Comparison of ENCODE assay signal across 25 mouse cellular contexts in genomic region chr14:23509792-23510191, GRCm38 (mm10).
"Had no signal": no experiment of that assay in that cellular context is flagged by ENCODE, and none has a peak within 500 bp of the region (broad histone marks: within the 10 kb centered on the region; RNA-seq: fewer than 3 reads in every experiment).

No protein-coding gene starts in this region.

- H3K9ac ChIP-seq: heart, embryonic 12.5 days; hindbrain, embryonic 14.5 days; kidney, embryonic 15.5 days; limb, embryonic 12.5 days; liver, embryonic 13.5 days; liver, embryonic 15.5 days had no signal

- H3K4me3 ChIP-seq: gastrocnemius, adult 2 months; heart, embryonic 10.5 days; heart, embryonic 12.5 days; kidney, embryonic 15.5 days; left cerebral cortex, adult 2 months; limb, embryonic 10.5 days; limb, embryonic 12.5 days; liver, embryonic 13.5 days; liver, embryonic 15.5 days had no signal

- H3K4me2 ChIP-seq: heart, embryonic 12.5 days; hindbrain, embryonic 14.5 days; kidney, embryonic 15.5 days; limb, embryonic 12.5 days; liver, embryonic 11.5 days; liver, embryonic 13.5 days; liver, embryonic 15.5 days had no signal

- ATAC-seq: hindbrain, embryonic 16.5 days; inflammation-experienced regulatory T-cells, adult 6 months had no signal

- H3K36me3 ChIP-seq: heart, embryonic 10.5 days; heart, embryonic 12.5 days; kidney, embryonic 15.5 days; limb, embryonic 10.5 days; limb, embryonic 12.5 days; liver, embryonic 13.5 days; liver, embryonic 15.5 days had no signal

- H3K4me1 ChIP-seq: heart, embryonic 10.5 days; heart, embryonic 12.5 days; kidney, embryonic 15.5 days; limb, embryonic 10.5 days; limb, embryonic 12.5 days; liver, embryonic 13.5 days; liver, embryonic 15.5 days had no signal

- H3K27me3 ChIP-seq: heart, embryonic 12.5 days; kidney, embryonic 15.5 days; limb, embryonic 12.5 days; liver, embryonic 13.5 days; liver, embryonic 15.5 days had no signal

- DNase-seq: gastrocnemius, adult 2 months; gastrocnemius, postnatal 10 days; gastrocnemius, postnatal 25 days; heart, adult 18-20 months; heart, postnatal 10 days; heart, postnatal 4 days; kidney, adult 11 months; kidney, adult 2 months; kidney, adult 9 months; kidney, postnatal 14 days; kidney, postnatal 36 days; liver; liver, embryonic 13.5 days had no signal

- H3K9me3 ChIP-seq: heart, embryonic 10.5 days; heart, embryonic 12.5 days; kidney, embryonic 15.5 days; limb, embryonic 10.5 days; limb, embryonic 12.5 days; liver, embryonic 13.5 days; liver, embryonic 15.5 days had no signal

- H3K27ac ChIP-seq: gastrocnemius, adult 2 months; heart, embryonic 10.5 days; hindbrain, embryonic 14.5 days; kidney, embryonic 15.5 days; kidney, postnatal 0 days; left cerebral cortex, adult 2 months; limb, embryonic 10.5 days; limb, embryonic 12.5 days; liver, embryonic 13.5 days; liver, embryonic 15.5 days had no signal
